Mouse (Mus musculus) testis, adult 2 months (tissue): ENCODE measurements around the gene Emx2. TPM values are rescaled to one million over a fixed set of nuclear protein-coding genes. Genes with fewer than 3 reads are reported as not detected.

Experiments used
- H3K27ac ChIP-seq: fragments of 200-500 bp; 2 replicates; pipeline ENCODE4 v1.5.1; 2012; ENCODE audit warnings: low read depth, low read length; ENCODE audit not compliant: control insufficient read depth, insufficient read depth
- H3K27me3 ChIP-seq: fragments of 200-500 bp; 2 replicates; pipeline ENCODE4 v1.6.1; 2012; ENCODE audit warnings: mild to moderate bottlenecking, low read length, moderate library complexity; ENCODE audit not compliant: control insufficient read depth, insufficient read depth
- H3K36me3 ChIP-seq: fragments of 200-500 bp; 2 replicates; pipeline ENCODE4 v1.6.1; 2012; ENCODE audit warnings: mild to moderate bottlenecking, low read length; ENCODE audit not compliant: control insufficient read depth, insufficient read depth
- H3K4me1 ChIP-seq: fragments of 200-500 bp; 2 replicates; pipeline ENCODE4 v1.6.1; 2012; ENCODE audit warnings: low read length; ENCODE audit not compliant: control insufficient read depth, insufficient read depth
- H3K4me3 ChIP-seq: fragments of 200-500 bp; 2 replicates; pipeline ENCODE4 v1.5.1; 2012; ENCODE audit warnings: low read depth, mild to moderate bottlenecking, low read length, moderate library complexity, mixed read lengths; ENCODE audit not compliant: control insufficient read depth
- CTCF ChIP-seq: fragments of 200-500 bp; IDR thresholded peaks from 2 replicates; pipeline ENCODE4 v1.5.1; 2012; ENCODE audit warnings: low read depth, mild to moderate bottlenecking, inconsistent platforms, low read length, moderate library complexity; ENCODE audit not compliant: control insufficient read depth, insufficient read depth, insufficient replicate concordance
- POLR2A ChIP-seq: fragments of 200-500 bp; IDR thresholded peaks from 2 replicates; pipeline ENCODE4 v1.6.1; 2012; ENCODE audit warnings: low read depth, mild to moderate bottlenecking, inconsistent platforms, low read length, moderate library complexity; ENCODE audit not compliant: control insufficient read depth
- polyA plus RNA-seq: library from polyadenylated mRNA; depleted of rRNA; stranded (reverse); fragments of >200 nt; gene quantifications from 2 replicates; pipeline ENCODE4 v1.2.3, GENCODE M21; 2012

The Emx2 gene
- polyA plus RNA-seq, 1 experiment: 1.7 TPM

GRCm38 (mm10) chr19:59432286-59432685, 25.9 kb upstream of the Emx2 start:
- TF ChIP-seq CTCF (no peak), POLR2A (no peak)
- no peaks in the 10 kb centered on the region for H3K27me3 ChIP-seq
- no peak overlapping the region for H3K4me3 ChIP-seq
- no peaks in the 10 kb centered on the region for H3K4me1 ChIP-seq
- H3K27ac ChIP-seq: no peak overlapping the region
- H3K36me3 ChIP-seq: no peaks in the 10 kb centered on the region

- H3K36me3 ChIP-seq: no peaks in the 10 kb centered on the region
- no peaks in the 10 kb centered on the region for H3K4me1 ChIP-seq
- no peaks in the 10 kb centered on the region for H3K27me3 ChIP-seq
- no peak overlapping the region for H3K27ac ChIP-seq
- no peak overlapping the region for H3K4me3 ChIP-seq
- TF ChIP-seq POLR2A: no peak
- no peak for TF ChIP-seq CTCF
These were observed 7.5 kb upstream of the Emx2 start for GRCm38 (mm10) chr19:59450561-59451135.

- H3K27me3 ChIP-seq: no peaks in the 10 kb centered on the region
- no peak overlapping the region for H3K27ac ChIP-seq
These were observed 6.7 kb upstream of the Emx2 start for GRCm38 (mm10) chr19:59451441-59451951.

GRCm38 (mm10) chr19:59452321-59452720, 5.9 kb upstream of the Emx2 start:
- TF ChIP-seq CTCF: no peak
- no peak for TF ChIP-seq POLR2A
- no peak overlapping the region for H3K27ac ChIP-seq
- no peaks in the 10 kb centered on the region for H3K27me3 ChIP-seq
- H3K4me1 ChIP-seq: no peaks in the 10 kb centered on the region
- no peaks in the 10 kb centered on the region for H3K36me3 ChIP-seq
- H3K4me3 ChIP-seq: no peak overlapping the region

More at GRCm38 (mm10) chr19:59451441-59451951, 6.7 kb upstream of the Emx2 start:
- TF ChIP-seq POLR2A (no peak), CTCF (no peak)
- H3K4me1 ChIP-seq: no peaks in the 10 kb centered on the region
- no peaks in the 10 kb centered on the region for H3K36me3 ChIP-seq
- no peak overlapping the region for H3K4me3 ChIP-seq

- peaks cover 8% of the 10 kb centered on the region for H3K4me1 ChIP-seq
- no peaks in the 10 kb centered on the region for H3K36me3 ChIP-seq
- H3K27me3 ChIP-seq: peaks cover 2% of the 10 kb centered on the region
- H3K27ac ChIP-seq: no peak overlapping the region
- TF ChIP-seq CTCF (no peak), POLR2A (no peak)
- H3K4me3 ChIP-seq: no peak overlapping the region
These were observed 4.6 kb upstream of the Emx2 start for GRCm38 (mm10) chr19:59453591-59453990.

- peaks cover 2% of the 10 kb centered on the region for H3K27me3 ChIP-seq
- TF ChIP-seq CTCF (peak; percentile 71), POLR2A (no peak)
- no peak overlapping the region for H3K27ac ChIP-seq
- peaks cover 10% of the 10 kb centered on the region for H3K4me1 ChIP-seq
- H3K4me3 ChIP-seq: no peak overlapping the region
- H3K36me3 ChIP-seq: no peaks in the 10 kb centered on the region
These were observed 4.0 kb upstream of the Emx2 start for GRCm38 (mm10) chr19:59454196-59454595.

GRCm38 (mm10) chr19:59455671-59456070, 2.5 kb upstream of the Emx2 start:
- peaks cover 17% of the 10 kb centered on the region for H3K4me1 ChIP-seq
- H3K4me3 ChIP-seq: no peak overlapping the region
- H3K27me3 ChIP-seq: peaks cover 5% of the 10 kb centered on the region
- no peaks in the 10 kb centered on the region for H3K36me3 ChIP-seq
- no peak for TF ChIP-seq CTCF
- TF ChIP-seq POLR2A: no peak
- H3K27ac ChIP-seq: no peak overlapping the region
